Mouse (Mus musculus) layer of hippocampus, adult 9-11 months (tissue): Measurements from ENCODE around the gene Dock10.

Source experiments
- DNase-seq: peaks from one replicate; pipeline ENCODE4 v3.0.0; 2022

The Dock10 gene

DNA sequence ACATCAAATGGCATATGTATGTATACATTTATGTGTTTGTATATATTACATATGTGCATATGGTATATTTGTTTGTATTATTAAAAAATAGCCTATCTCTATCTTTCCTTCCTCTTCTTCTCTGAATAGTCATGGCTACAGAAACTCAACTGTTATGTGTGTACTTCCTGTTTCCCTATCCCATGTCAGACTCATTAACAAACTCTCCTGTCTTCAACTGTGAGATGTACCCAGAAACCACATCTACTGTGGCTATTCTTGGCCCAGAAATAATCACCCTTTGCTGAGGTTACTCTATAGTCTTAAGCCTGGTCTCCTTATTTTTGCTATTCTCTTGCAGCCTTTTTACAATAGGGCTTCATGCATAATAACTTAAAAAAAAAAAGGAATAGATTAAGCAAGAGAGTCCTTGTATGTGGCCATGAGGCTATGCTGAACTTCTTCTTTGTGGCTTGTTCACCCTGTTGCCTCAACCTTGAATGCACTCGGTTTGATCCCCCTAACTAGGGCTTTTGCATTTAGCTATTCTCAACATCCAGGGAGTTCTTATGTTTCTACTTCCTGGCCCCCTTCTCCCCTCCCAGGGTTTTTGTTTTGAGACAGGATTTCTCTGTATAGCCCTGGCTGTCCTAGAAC lies 306.3 kb downstream of the Dock10 start:
- no peak for DNase-seq
